Mouse (Mus musculus) hindbrain, embryonic 13.5 days (tissue): ENCODE results near the gene Ep400. TPM values are rescaled to one million over a fixed set of nuclear protein-coding genes. Genes with fewer than 3 reads are reported as not detected.

Experiments used
- ATAC-seq: fragments of 200-750 bp; cut with Nextera tagmentation; 2 replicates; pipeline ENCODE4 v1.8.0; 2017; ENCODE audit warnings: moderate TSS enrichment; ENCODE audit not compliant: low FRiP score
- H3K27ac ChIP-seq: fragments of 300-500 bp; sonication (generic); 2 replicates; pipeline ENCODE4 v1.5.1; 2015; ENCODE audit warnings: inconsistent platforms, mild to moderate bottlenecking, moderate library complexity
- H3K27me3 ChIP-seq: fragments of 300-500 bp; sonication (generic); 2 replicates; pipeline ENCODE4 v1.6.1; 2015; ENCODE audit warnings: mild to moderate bottlenecking, inconsistent platforms
- H3K36me3 ChIP-seq: fragments of 300-500 bp; sonication (generic); 2 replicates; pipeline ENCODE4 v1.6.1; 2015; ENCODE audit warnings: mild to moderate bottlenecking, inconsistent platforms
- H3K4me1 ChIP-seq: fragments of 300-500 bp; sonication (generic); replicated peaks from 2 replicates; pipeline ENCODE4 v1.6.1; 2015; ENCODE audit warnings: inconsistent platforms
- H3K4me2 ChIP-seq: fragments of 300-500 bp; sonication (generic); 2 replicates; pipeline ENCODE4 v1.6.1; 2015; ENCODE audit warnings: inconsistent platforms, mild to moderate bottlenecking, moderate library complexity
- H3K4me3 ChIP-seq: fragments of 300-500 bp; sonication (generic); 2 replicates; pipeline ENCODE4 v1.5.1; 2015; ENCODE audit warnings: mild to moderate bottlenecking, inconsistent platforms
- H3K9ac ChIP-seq: fragments of 300-500 bp; sonication (generic); 2 replicates; pipeline ENCODE4 v1.6.1; 2015; ENCODE audit warnings: mild to moderate bottlenecking, inconsistent platforms
- H3K9me3 ChIP-seq: fragments of 300-500 bp; sonication (generic); 2 replicates; pipeline ENCODE4 v1.6.1; 2016; ENCODE audit warnings: inconsistent platforms
- WGBS: fragments of 180-500 bp; shearing (Covaris S2); methylation state at CpG from one replicate; pipeline ENCODE4 v1.1.7; 2015; 5-methylcytosine and 5-hydroxymethylcytosine counted together
- polyA plus RNA-seq: library from polyadenylated mRNA; unstranded; fragments of >200 nt; fragmentation: Nextera tagmentation; extraction: Ambion mirVana; gene quantifications from 2 replicates; pipeline ENCODE4 v1.2.1, GENCODE M21; 2015

The Ep400 gene
- 53.4 and 54.8 TPM in 2 replicates for polyA plus RNA-seq

DNA sequence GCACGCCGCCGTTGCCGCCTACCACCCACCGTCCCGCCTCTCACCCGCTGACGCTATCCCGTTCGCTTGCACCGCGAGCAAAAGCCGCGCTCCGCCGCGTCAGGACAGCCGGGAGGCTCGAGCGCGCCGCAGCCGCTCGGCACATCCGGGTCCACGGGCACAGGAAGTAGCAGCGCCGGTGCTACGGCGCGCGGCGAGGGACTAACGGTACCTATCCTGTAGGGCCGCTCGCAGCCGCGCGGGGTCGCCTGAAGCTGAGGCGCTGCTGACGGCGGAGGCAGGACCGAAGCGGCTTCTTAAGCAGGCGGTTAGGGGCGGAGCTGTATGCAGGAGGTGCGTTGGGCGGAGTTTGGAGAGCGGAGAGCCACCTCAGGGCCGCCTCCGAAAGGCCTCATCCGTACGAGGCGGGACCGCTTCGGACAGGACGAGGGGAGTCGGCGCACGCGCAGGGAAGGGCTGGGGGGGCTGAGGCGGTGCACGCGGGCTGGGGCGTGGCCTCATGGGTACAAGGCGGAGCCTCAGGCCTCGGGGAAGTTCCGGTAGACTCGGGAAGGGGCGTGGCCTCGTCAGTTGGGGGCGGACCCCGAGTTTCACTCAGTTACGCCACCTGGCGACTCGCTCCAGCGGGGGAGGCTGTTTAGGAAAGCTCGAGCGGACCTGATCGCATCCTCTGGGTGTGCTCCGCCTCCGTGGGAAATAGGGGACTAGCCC is at the start of gene Ep400:
TSS of gene Ep400 (minus strand) at position 270 of the 711 bp plus-strand sequence.
- WGBS, result under 1% methylated on average over 81 of the region's 83 CpGs

DNA sequence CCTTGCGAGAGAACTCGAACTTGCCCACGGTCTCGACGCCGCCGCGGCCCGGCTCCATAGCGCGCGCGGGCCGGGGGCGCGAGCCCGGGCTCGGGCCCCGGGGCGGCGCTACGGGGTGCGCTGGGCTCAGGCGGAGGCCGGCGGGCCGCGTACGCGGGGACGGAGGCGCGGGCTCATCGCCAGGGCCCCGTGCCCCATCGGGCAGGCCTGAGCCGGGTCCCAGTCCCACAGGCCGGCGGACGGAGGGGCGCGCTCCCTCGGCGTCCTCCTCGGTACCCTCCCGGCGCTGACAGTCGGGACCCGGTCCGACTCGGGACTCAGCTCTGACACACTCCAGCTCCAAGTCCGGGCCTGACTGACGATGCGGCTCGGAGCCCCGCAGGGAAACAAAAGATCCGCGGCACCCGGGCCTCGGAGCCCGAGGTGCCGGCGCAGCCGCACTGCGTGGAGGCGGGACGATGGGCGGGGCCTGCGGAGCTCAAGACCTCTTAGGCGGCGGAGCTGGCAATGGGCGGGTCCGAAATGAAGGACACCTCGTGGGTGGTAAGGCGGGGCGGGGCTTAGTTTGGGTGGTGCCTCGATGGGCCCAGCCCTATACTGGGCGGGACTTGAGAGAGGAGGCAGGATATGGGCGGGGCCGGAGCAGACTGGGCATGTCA is 39.3 kb upstream of the Ep400 start, which contains the start of gene Ulk1:
TSS of gene Ulk1 (minus strand) at position 431 of the 659 bp plus-strand sequence.
- WGBS, result under 1% methylated on average over 80 of the region's 80 CpGs
- peaks cover 44% of the 10 kb centered on the region for H3K4me1 ChIP-seq
- ATAC-seq, result peak; percentile 96
- H3K27ac ChIP-seq, result peak within 1 kb of the TSS; percentile 84
- H3K9ac ChIP-seq, result peak within 1 kb of the TSS; percentile 98
- peak within 1 kb of the TSS; percentile 99 for H3K4me2 ChIP-seq
- no peaks in the 10 kb centered on the region for H3K27me3 ChIP-seq
- peaks cover 11% of the 10 kb centered on the region for H3K36me3 ChIP-seq
- no peaks in the 10 kb centered on the region for H3K9me3 ChIP-seq
- peak within 1 kb of the TSS; percentile 96 for H3K4me3 ChIP-seq

More for the DNA sequence above, at the start of gene Ep400:
- Histone ChIP-seq H3K9me3 (no peaks in the 10 kb centered on the region), H3K4me3 (peak within 1 kb of the TSS; percentile 90), H3K9ac (peak within 1 kb of the TSS; percentile 95), H3K27ac (peak within 1 kb of the TSS; percentile 97), H3K27me3 (no peaks in the 10 kb centered on the region), H3K4me1 (peaks cover 20% of the 10 kb centered on the region), H3K4me2 (peak within 1 kb of the TSS; percentile 78), H3K36me3 (peaks cover 27% of the 10 kb centered on the region)
- ATAC-seq, result peak; percentile 98

DNA sequence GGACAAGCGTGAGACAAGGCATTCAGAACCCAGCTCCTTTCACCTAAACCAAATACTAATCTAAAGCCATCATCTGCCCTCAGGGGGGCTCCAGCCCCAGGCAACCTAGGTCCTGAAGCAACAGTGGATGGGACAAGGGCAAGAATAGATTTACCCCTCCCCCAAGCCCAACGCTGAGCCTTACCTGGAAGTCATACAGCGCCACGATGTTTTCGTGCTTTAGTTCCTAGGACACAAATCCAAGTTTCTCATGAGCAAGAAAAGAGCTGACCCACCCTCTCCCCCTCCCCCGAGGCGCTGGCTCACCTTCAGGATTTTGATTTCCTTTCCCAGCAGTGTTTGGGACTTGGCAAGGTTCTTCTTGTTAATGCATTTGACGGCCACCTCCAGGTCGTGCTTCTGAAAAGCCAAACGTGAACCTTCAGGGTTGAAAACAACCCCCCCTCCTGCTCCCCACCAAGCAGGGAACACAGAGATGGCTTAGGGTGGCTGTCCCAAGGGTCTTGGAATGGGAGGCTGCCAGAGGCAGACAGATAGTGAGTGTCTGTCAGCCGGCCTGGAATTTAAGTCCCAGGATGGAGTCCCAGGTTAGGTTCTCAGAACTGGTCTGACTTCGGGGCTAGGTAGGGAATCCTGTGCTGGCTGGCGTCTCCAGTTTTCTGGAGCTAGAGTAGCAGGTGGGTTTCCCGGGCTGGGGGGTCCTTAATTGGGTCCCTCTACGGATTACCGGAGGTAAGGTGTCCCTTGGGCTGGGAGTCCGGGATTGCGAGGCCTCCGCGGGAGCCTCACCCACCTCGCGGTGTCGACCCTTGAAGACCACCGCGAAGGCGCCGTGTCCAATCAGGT is 38.5 kb upstream of the Ep400 start:
- peak; percentile 0; the same call in 1 of the 2 replicates for ATAC-seq
- peaks cover 52% of the 10 kb centered on the region for H3K4me1 ChIP-seq
- H3K9me3 ChIP-seq, result no peaks in the 10 kb centered on the region
- peak overlapping the region; percentile 98 for H3K9ac ChIP-seq
- no peaks in the 10 kb centered on the region for H3K27me3 ChIP-seq
- peak overlapping the region; percentile 96 for H3K4me3 ChIP-seq
- H3K4me2 ChIP-seq, result peak overlapping the region; percentile 99
- 2% methylated on average over 27 of the region's 27 CpGs for WGBS
- peak overlapping the region; percentile 84 for H3K27ac ChIP-seq
- peaks cover 17% of the 10 kb centered on the region for H3K36me3 ChIP-seq

DNA sequence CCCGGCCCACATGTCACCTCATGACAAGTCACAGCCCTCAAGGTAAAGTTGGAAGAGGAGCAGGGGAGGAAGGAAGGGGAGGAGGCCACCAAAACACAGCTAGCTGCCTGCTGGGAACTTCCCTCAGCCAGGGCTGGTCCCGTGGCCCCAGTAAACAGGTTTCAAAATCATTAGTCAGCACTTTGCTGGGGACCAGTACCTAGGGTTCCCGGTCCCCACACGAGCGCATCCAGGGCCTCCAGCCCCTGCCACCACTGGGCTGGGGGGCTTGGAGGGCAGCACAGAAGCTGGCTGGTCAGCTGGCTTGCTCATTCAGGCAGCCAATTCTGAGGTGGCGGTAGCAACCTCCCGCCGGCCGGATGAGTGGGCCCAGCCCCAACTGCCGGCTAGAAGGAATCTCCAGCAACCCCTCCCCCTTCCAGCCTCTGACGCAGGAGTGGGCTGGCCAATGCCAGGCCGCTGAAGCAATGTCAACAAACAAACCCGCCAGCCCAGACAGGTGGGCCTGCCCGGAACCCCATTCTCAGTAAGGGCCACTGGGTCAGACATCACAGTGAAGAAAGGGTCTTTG is 37.6 kb upstream of the Ep400 start:
- peak overlapping the region; percentile 96 for H3K4me3 ChIP-seq
- H3K9me3 ChIP-seq, result no peaks in the 10 kb centered on the region
- H3K4me2 ChIP-seq, result peak overlapping the region; percentile 99
- H3K4me1 ChIP-seq, result peaks cover 54% of the 10 kb centered on the region
- ATAC-seq, result peak; percentile 36
- WGBS, result 3% methylated on average over 14 of the region's 14 CpGs
- H3K27me3 ChIP-seq, result no peaks in the 10 kb centered on the region
- H3K36me3 ChIP-seq, result peaks cover 19% of the 10 kb centered on the region
- H3K9ac ChIP-seq, result peak overlapping the region; percentile 98
- peak overlapping the region; percentile 53 for H3K27ac ChIP-seq

DNA sequence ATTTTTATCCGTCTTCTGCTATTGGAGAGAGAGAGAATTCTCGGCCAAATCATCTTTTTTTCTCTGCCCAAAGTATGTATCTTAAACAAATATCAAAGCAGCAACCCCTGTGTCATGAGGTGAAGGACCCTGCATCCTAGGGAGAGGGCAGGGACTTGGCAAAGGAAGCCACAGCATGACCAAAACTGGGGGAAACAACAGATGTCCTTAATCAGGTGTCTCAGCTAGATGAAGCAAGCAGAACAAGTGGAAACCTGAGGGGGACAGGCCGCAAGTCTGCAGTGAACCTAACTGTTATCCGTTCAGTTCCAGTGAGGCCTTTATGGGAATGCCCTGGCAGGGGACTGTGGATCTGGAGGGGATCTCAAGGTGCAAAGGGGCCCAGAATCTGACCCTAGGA is 36.9 kb upstream of the Ep400 start:
- H3K4me1 ChIP-seq, result peaks cover 58% of the 10 kb centered on the region
- no peaks in the 10 kb centered on the region for H3K27me3 ChIP-seq
- ATAC-seq, result no peak
- WGBS, result 82% methylated on average over 4 of the region's 4 CpGs
- H3K36me3 ChIP-seq, result peaks cover 22% of the 10 kb centered on the region
- H3K9ac ChIP-seq, result peak overlapping the region; percentile 98
- H3K4me3 ChIP-seq, result peak overlapping the region; percentile 96
- 0 out of 2 replicates have a peak overlapping the region, but pooled peaks have one; percentile 52 for H3K27ac ChIP-seq
- H3K9me3 ChIP-seq, result no peaks in the 10 kb centered on the region
- peak overlapping the region; percentile 99 for H3K4me2 ChIP-seq

DNA sequence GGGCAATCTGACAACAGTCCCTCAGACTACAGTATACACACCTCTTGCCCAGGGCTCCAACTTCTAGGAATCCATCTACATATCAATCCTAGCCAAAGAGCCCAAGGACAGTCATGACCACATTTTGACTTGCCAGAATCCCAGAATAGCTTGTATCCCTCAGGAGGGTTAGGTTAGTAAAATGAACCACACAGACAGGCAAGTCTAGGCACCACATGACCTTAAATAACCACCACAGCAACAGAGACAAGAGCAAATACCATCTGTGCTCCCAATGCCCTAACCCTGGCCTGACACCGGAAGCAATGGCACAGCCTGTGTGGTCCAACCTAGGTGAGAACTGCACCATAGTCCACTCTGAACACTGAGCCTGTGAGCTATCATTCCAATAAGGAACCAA is 36.2 kb upstream of the Ep400 start:
- ATAC-seq, result no peak
- H3K4me1 ChIP-seq, result peaks cover 62% of the 10 kb centered on the region
- 85% methylated on average over 1 of the region's 1 CpGs for WGBS

DNA sequence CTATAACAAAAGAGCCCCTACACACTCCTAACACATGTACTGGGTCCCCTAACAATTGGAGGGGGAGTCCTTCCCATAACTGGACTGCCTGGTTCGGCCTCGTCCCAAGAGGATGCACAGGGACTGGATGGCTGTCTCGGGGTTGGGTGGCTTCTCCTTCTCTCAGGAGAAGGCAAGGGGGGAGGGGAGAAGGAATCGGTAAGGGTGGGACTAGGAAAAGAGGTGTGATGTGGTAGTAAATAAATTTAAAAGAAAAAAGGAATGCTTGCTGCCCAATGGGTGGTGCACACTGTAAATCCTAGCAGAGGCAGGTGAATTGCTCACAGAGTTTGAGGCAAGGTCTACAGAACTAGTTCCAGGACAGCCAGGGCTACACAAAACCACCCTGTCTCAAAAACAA is 35.6 kb upstream of the Ep400 start:
- H3K27me3 ChIP-seq, result no peaks in the 10 kb centered on the region
- no peak overlapping the region for H3K27ac ChIP-seq
- H3K4me3 ChIP-seq, result no peak overlapping the region
- 87% methylated on average over 4 of the region's 4 CpGs for WGBS
- H3K9me3 ChIP-seq, result no peaks in the 10 kb centered on the region
- peak overlapping the region; percentile 53; the same call in 1 of the 2 replicates for H3K9ac ChIP-seq
- no peak overlapping the region for H3K4me2 ChIP-seq
- peaks cover 35% of the 10 kb centered on the region for H3K36me3 ChIP-seq
- no peak for ATAC-seq
- peaks cover 62% of the 10 kb centered on the region for H3K4me1 ChIP-seq

More for the DNA sequence above, 36.2 kb upstream of the Ep400 start:
- Histone ChIP-seq H3K4me3 (no peak overlapping the region), H3K27ac (no peak overlapping the region), H3K27me3 (no peaks in the 10 kb centered on the region), H3K4me2 (peak overlapping the region; percentile 99), H3K9ac (peak overlapping the region; percentile 53; the same call in 1 of the 2 replicates), H3K36me3 (peaks cover 30% of the 10 kb centered on the region), H3K9me3 (no peaks in the 10 kb centered on the region)

DNA sequence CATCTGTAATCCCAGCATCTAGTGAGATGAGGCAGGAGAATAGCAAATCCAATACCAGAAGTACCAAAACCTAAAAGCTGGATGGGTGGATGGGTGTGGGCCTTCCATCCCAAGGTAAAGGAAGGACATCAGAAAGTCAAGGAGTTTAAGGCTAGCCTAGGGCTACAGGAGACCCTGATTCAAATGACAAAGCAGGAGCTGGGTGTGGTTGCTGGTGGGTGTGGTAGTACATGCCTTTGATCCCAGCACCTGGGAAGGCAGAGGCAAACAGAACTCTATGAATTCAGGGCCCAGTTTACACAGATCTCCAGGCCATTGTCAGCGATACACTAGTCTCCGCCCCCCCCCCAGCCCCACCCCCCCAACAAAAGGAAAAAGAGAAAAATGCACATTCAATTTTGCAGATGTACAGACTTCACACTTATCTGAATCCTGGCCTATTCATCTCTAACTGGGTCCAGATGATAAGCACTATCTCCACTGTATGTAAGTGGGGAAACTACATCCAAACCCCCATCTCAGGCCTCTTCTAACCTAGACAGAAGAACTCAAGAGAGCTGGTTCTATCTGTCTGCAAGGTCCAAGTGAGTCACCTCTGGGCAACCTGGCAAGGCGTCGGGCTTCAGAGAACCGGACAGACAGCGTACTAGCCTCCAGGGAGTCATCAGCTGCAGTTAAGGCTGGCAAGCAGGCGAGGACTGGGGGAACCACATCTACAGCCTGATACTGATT is 33.7 kb upstream of the Ep400 start:
- 82% methylated on average over 7 of the region's 7 CpGs for WGBS
- Histone ChIP-seq H3K4me3 (no peak overlapping the region), H3K9me3 (no peaks in the 10 kb centered on the region), H3K27me3 (no peaks in the 10 kb centered on the region), H3K27ac (no peak overlapping the region), H3K4me2 (no peak overlapping the region), H3K36me3 (peaks cover 55% of the 10 kb centered on the region), H3K4me1 (peaks cover 62% of the 10 kb centered on the region), H3K9ac (no peak overlapping the region)
- ATAC-seq, result no peak

DNA sequence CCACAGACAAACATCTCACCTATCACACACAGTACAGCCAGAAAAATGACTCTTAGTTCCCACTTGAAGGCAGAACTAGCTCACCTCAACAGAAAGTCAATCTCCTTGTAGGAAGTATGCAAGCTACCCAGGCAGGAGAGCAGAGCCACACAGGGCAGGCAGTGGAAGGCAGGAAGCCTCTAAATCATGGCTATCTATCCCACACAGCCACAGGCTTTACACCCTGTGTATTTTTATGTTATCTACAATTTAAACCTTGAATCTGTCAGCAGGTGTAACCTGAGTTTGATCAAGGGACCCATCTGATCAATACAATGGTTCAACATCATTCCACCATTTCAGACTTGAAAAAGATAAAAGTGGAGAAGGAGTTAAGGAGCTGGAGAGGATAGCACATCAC is 32.3 kb upstream of the Ep400 start:
- Histone ChIP-seq H3K27me3 (no peaks in the 10 kb centered on the region), H3K4me2 (no peak overlapping the region), H3K9me3 (no peaks in the 10 kb centered on the region), H3K27ac (no peak overlapping the region), H3K4me1 (peaks cover 52% of the 10 kb centered on the region), H3K9ac (no peak overlapping the region), H3K36me3 (peaks cover 69% of the 10 kb centered on the region), H3K4me3 (no peak overlapping the region)
- no peak for ATAC-seq

DNA sequence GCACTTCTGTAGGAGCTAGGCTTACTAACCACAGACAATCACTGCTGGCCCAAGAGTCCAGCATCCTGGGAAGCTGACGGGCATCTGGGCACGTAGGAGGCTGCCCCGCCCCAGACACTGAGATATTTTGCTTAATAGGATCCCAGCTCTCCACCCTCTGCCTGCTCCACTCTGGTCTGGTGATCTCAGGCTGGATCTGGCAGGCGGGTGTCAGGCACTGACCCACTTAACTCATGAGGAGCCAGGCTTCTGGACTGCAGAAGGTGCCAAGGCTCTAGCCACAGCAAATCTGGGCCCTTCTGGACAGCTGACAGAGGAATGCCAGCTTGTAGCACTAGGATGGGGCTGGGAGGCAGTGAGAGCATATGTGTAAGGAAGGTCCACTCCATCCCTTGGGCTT is 31.7 kb upstream of the Ep400 start:
- H3K4me1 ChIP-seq, result peaks cover 45% of the 10 kb centered on the region
- no peak overlapping the region for H3K4me2 ChIP-seq
- no peak overlapping the region for H3K27ac ChIP-seq
- WGBS, result 87% methylated on average over 4 of the region's 4 CpGs
- no peaks in the 10 kb centered on the region for H3K27me3 ChIP-seq
- H3K9ac ChIP-seq, result 0 out of 2 replicates have a peak overlapping the region, but pooled peaks have one; percentile 24
- no peaks in the 10 kb centered on the region for H3K9me3 ChIP-seq
- ATAC-seq, result no peak
- no peak overlapping the region for H3K4me3 ChIP-seq
- peaks cover 74% of the 10 kb centered on the region for H3K36me3 ChIP-seq

DNA sequence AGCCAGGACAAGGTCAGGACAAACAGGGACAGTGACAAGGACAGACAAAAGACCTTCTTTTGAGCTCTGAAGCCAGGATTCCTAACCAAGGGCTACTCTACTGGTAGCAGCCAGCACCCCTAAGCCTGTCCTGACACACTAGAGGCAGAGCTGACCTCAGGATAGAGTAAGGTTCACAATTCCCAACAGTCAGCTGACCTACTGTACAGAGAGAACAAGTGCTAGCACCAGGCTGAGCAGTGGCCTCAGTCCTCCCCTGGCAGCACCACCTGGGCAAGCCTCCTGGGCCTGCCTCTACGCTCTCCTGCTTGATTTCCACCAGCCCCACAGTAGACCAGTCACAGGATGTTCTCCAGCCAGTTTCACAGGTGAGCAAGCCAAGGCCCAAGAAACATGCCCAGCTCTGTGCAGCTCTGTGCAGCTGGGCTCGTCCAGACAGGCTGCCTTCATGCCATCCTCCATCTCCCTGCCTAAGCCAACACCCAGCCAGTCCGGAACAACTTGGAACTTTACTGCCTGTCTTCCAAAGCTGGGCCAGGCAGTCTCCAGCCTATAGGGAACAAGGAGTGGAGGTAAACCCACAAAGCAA is 30.6 kb upstream of the Ep400 start:
- Histone ChIP-seq H3K36me3 (peaks cover 85% of the 10 kb centered on the region), H3K27me3 (no peaks in the 10 kb centered on the region), H3K4me3 (no peak overlapping the region), H3K9ac (peak overlapping the region; percentile 13; the same call in 1 of the 2 replicates), H3K27ac (no peak overlapping the region), H3K4me1 (peaks cover 35% of the 10 kb centered on the region), H3K9me3 (no peaks in the 10 kb centered on the region), H3K4me2 (no peak overlapping the region)
- 91% methylated on average over 3 of the region's 3 CpGs for WGBS
- ATAC-seq, result no peak
